Mouse (Mus musculus) heart, embryonic 16.5 days (tissue): Measurements from ENCODE around the gene Nrip1. TPM values are rescaled to one million over a fixed set of nuclear protein-coding genes. Genes with fewer than 3 reads are reported as not detected.

Source experiments
- ATAC-seq: fragments of 200-750 bp; cut with Nextera tagmentation; replicated peaks from 2 replicates; pipeline ENCODE4 v1.8.0; 2017; ENCODE audit warnings: moderate number of reproducible peaks; ENCODE audit not compliant: insufficient read depth, low FRiP score; ENCODE audit errors: extremely low read depth
- H3K27ac ChIP-seq: fragments of 300-500 bp; sonication (generic); 2 replicates; pipeline ENCODE4 v1.5.1; 2014; ENCODE audit warnings: mild to moderate bottlenecking, low read length, control low read depth, moderate library complexity
- H3K27me3 ChIP-seq: fragments of 300-500 bp; sonication (generic); 2 replicates; pipeline ENCODE4 v1.6.1; 2014; ENCODE audit warnings: low read length, mixed read lengths; ENCODE audit not compliant: control insufficient read depth, insufficient read depth
- H3K36me3 ChIP-seq: fragments of 300-500 bp; sonication (generic); 2 replicates; pipeline ENCODE4 v1.6.1; 2014; ENCODE audit not compliant: control insufficient read depth, insufficient read depth
- H3K4me1 ChIP-seq: fragments of 300-500 bp; sonication (generic); 2 replicates; pipeline ENCODE4 v1.6.1; 2014; ENCODE audit warnings: low read length, mixed read lengths; ENCODE audit not compliant: control insufficient read depth, insufficient read depth
- H3K4me2 ChIP-seq: fragments of 300-500 bp; sonication (generic); 2 replicates; pipeline ENCODE4 v1.6.1; 2014; ENCODE audit warnings: low read depth, mild to moderate bottlenecking, control low read depth, low read length
- H3K4me3 ChIP-seq: fragments of 300-500 bp; sonication (generic); 2 replicates; pipeline ENCODE4 v1.5.1; 2014; ENCODE audit warnings: mild to moderate bottlenecking, control low read depth, low read length
- H3K9ac ChIP-seq: fragments of 300-500 bp; sonication (generic); 2 replicates; pipeline ENCODE4 v1.6.1; 2014; ENCODE audit warnings: low read length, control low read depth
- H3K9me3 ChIP-seq: fragments of 300-500 bp; sonication (generic); replicated peaks from 2 replicates; pipeline ENCODE4 v1.6.1; 2016; ENCODE audit warnings: low read length; ENCODE audit not compliant: control insufficient read depth
- WGBS: fragments of 180-500 bp; shearing (Covaris S2); extraction: QIAGEN DNeasy Blood & Tissue Kit; methylation state at CpG from one replicate; pipeline ENCODE4 v1.1.7; 2014; 5-methylcytosine and 5-hydroxymethylcytosine counted together
- polyA plus RNA-seq: library from polyadenylated mRNA; unstranded; fragments of >200 nt; fragmentation: Nextera tagmentation; extraction: Ambion mirVana; gene quantifications from 2 replicates; pipeline ENCODE4 v1.2.1, GENCODE M21; 2015

Gene Nrip1
- polyA plus RNA-seq, 1 experiment from 2014 or later = 23.1 TPM

DNA sequence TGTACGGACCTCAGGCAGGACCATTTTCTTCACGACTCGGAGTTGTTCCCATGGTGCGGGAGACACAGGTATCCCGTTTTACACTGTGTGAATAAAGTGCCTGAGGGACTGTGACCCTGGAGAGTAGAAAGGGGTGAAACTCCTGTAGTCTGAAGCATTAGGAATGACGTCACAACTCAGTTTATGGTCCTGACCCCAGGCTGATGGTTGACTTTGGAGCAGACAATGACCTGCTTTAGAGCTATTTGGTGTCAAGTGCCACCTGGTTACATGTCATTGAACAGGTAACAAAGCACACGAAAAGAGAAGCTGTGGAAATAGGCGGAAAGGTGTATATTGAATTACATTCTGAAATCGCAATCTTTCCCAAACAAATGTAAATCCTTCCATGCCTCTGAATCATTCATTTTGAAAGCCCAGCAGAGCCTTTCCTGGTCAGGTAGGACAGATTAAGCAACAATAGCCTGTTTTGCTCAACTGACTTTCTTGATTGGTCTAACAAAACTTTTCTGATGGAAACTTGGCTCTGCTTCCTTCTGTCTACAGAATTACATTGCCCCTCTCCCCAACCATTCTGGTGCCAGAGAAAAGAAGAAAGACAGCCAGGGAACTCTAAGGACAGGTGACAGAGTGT, 106.9 kb downstream of the Nrip1 start:
- Histone ChIP-seq H3K4me3 (no peak overlapping the region), H3K4me1 (no peaks in the 10 kb centered on the region), H3K36me3 (no peaks in the 10 kb centered on the region), H3K4me2 (no peak overlapping the region), H3K27ac (no peak overlapping the region), H3K27me3 (no peaks in the 10 kb centered on the region), H3K9me3 (no peaks in the 10 kb centered on the region), H3K9ac (no peak overlapping the region)
- 79% methylated on average over 9 of the region's 9 CpGs for WGBS
- no peak for ATAC-seq

DNA sequence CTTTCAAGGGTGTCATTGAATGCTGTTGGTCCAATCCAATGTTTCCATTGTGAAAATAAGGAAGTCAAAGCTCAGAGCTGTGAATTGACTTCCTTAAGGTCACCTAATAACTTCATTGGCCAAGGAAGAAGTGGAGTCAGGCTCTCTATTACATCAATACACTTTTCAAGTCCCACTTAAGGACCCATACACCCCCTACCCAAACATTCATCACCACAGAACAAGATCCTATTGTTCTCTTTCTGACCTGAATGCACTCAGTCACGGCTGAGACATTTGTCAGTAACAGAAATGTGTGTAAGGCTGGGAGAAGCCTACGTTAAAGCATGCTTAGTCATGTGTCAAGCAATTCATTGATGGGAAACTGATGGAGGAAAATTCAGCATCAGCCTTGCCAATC, 107.8 kb downstream of the Nrip1 start:
- Histone ChIP-seq H3K27me3 (no peaks in the 10 kb centered on the region), H3K9me3 (no peaks in the 10 kb centered on the region), H3K4me3 (no peak overlapping the region), H3K9ac (no peak overlapping the region), H3K27ac (no peak overlapping the region), H3K4me1 (no peaks in the 10 kb centered on the region), H3K36me3 (no peaks in the 10 kb centered on the region), H3K4me2 (no peak overlapping the region)
- no peak for ATAC-seq
- 65% methylated on average over 2 of the region's 2 CpGs for WGBS

GRCm38 (mm10) chr16:76265301-76265700, 108.3 kb downstream of the Nrip1 start:
- H3K4me1 ChIP-seq = no peaks in the 10 kb centered on the region
- WGBS = 76% methylated on average over 6 of the region's 6 CpGs
- H3K36me3 ChIP-seq = no peaks in the 10 kb centered on the region

DNA sequence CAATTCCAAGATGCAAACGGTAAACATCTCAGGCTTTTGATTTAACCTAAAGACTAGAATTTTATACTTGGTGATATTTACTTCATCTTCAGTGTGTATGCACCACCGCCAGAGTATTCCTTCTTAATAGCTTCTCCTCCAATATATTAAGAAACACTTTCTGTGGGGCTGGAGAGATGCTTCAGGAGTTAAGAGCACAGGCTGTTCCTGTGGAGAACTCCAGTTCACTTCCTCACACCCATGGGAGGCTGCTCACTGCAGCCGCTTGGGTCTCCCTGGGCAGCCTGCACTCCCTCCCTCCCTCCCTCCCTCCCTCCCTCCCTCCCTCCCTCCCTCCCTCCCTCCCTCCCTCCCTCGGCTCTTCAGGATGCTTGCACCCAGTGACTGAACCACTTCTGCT, 110.2 kb downstream of the Nrip1 start:
- Histone ChIP-seq H3K4me3 (no peak overlapping the region), H3K4me2 (no peak overlapping the region), H3K27me3 (no peaks in the 10 kb centered on the region), H3K4me1 (no peaks in the 10 kb centered on the region), H3K9ac (no peak overlapping the region), H3K27ac (no peak overlapping the region), H3K9me3 (no peaks in the 10 kb centered on the region), H3K36me3 (no peaks in the 10 kb centered on the region)
- no peak for ATAC-seq
- 53% methylated on average over 3 of the region's 4 CpGs for WGBS

More at GRCm38 (mm10) chr16:76265301-76265700, 108.3 kb downstream of the Nrip1 start:
- ATAC-seq = no peak
- Histone ChIP-seq H3K9ac (no peak overlapping the region), H3K27ac (no peak overlapping the region), H3K27me3 (no peaks in the 10 kb centered on the region), H3K9me3 (no peaks in the 10 kb centered on the region), H3K4me2 (no peak overlapping the region), H3K4me3 (no peak overlapping the region)

- Histone ChIP-seq H3K36me3 (no peaks in the 10 kb centered on the region), H3K27me3 (no peaks in the 10 kb centered on the region), H3K4me3 (no peak overlapping the region), H3K9me3 (no peaks in the 10 kb centered on the region), H3K4me2 (no peak overlapping the region), H3K9ac (no peak overlapping the region), H3K4me1 (no peaks in the 10 kb centered on the region), H3K27ac (no peak overlapping the region)
- WGBS = 50% methylated on average over 6 of the region's 6 CpGs
- no peak for ATAC-seq
Observed at GRCm38 (mm10) chr16:76260296-76260695, 113.3 kb downstream of the Nrip1 start.

DNA sequence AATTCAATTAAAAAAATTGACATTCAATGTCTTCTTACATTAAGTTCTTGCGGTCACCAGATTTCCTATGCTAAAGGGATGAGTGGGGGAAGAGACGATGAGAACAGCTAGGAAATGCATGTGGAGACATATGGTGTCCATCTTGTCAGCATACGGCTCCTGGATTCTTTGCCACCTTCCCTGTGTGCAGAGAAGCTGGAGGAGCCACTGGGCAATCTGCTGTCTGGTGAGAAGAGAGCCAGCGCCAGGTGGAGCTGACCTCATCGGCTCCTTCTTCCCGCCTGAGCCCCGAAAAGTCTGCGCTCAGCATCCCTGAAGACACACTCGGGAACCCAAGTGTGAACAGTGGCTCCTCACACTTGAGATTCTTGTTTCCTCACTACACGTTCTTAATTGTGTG, 121.8 kb downstream of the Nrip1 start:
- 78% methylated on average over 10 of the region's 10 CpGs for WGBS
- Histone ChIP-seq H3K4me1 (no peaks in the 10 kb centered on the region), H3K4me3 (no peak overlapping the region), H3K9me3 (no peaks in the 10 kb centered on the region), H3K27ac (no peak overlapping the region), H3K36me3 (no peaks in the 10 kb centered on the region), H3K4me2 (no peak overlapping the region), H3K27me3 (no peaks in the 10 kb centered on the region), H3K9ac (no peak overlapping the region)
- ATAC-seq = no peak

DNA sequence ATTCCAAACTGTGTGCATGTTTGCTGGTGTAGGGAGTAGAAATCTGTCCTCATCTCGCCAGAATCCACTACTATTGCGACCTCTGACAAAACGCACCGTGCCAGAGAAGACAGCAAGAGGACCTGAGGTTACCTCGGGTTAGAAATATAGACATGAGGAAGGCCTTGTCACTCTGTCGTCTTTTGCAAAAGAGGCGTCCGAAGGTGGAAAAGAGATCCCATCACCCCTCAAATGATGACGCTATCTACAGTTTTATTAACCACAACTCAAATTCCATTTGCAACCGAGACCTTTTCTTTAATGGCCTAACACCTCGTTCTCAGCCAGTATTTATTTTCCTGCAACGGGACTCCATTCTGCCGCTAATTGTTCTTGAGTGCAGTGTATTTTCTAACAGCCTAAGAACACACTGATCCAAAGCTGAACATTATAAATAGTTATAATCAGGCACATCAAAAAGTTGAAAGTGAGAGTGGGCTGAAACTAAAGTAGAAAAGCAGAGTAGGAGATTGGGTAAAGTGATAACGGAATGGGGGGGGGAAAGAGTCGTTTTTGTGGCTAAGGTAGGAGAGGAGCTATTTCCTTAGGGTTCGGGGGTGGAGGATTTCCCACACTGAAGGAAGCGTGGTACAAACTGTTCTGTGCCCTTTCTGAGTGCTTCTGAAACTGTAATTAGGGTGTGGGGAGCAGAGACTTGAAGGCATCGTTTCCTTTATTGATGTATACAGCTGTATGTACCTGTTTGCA, 124.1 kb downstream of the Nrip1 start:
- Histone ChIP-seq H3K27ac (no peak overlapping the region), H3K27me3 (no peaks in the 10 kb centered on the region), H3K9ac (no peak overlapping the region), H3K4me1 (no peaks in the 10 kb centered on the region), H3K36me3 (no peaks in the 10 kb centered on the region), H3K4me3 (no peak overlapping the region), H3K9me3 (no peaks in the 10 kb centered on the region), H3K4me2 (no peak overlapping the region)
- WGBS = 74% methylated on average over 18 of the region's 18 CpGs
- no peak for ATAC-seq

- Histone ChIP-seq H3K27ac (no peak overlapping the region), H3K36me3 (no peaks in the 10 kb centered on the region), H3K4me3 (no peak overlapping the region), H3K4me2 (no peak overlapping the region), H3K4me1 (no peaks in the 10 kb centered on the region), H3K9me3 (no peaks in the 10 kb centered on the region), H3K9ac (no peak overlapping the region), H3K27me3 (no peaks in the 10 kb centered on the region)
- ATAC-seq = no peak
- 81% methylated on average over 2 of the region's 2 CpGs for WGBS
Observed at GRCm38 (mm10) chr16:76242850-76243249, 130.8 kb downstream of the Nrip1 start.

DNA sequence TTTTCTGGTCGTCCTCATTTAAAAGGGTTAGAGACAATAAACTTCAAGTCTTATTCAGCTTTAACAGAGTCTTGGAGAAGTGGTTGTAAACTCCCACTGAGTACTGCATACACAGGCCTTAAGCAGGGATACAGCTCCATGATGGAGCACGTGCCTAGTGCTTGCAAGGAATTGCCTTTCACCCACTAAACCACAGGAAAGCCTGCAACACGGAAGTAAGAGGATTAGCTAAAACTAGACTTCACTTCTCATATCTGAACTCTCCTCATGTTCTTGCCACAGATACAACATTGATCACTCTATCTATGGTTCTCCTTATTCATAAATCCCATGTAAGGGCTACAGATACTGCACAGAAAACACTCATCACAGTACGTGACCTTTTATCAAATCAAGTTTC, 132.4 kb downstream of the Nrip1 start:
- no peak for ATAC-seq
- Histone ChIP-seq H3K27me3 (no peaks in the 10 kb centered on the region), H3K9ac (no peak overlapping the region), H3K9me3 (no peaks in the 10 kb centered on the region), H3K36me3 (no peaks in the 10 kb centered on the region), H3K27ac (no peak overlapping the region), H3K4me2 (no peak overlapping the region), H3K4me1 (no peaks in the 10 kb centered on the region), H3K4me3 (no peak overlapping the region)
- WGBS = 70% methylated on average over 4 of the region's 4 CpGs
